Mouse (Mus musculus) left cerebral cortex, postnatal 36 days (tissue): ENCODE data around the gene Tlcd2. TPM values are rescaled to one million over a fixed set of nuclear protein-coding genes. Genes with fewer than 3 reads are reported as not detected.
A peak's percentile ranks its signal among the peaks of the same experiment; 100 is the strongest.

Experiments
- DNase-seq, 2 experiments: peaks; one replicate each; pipeline ENCODE4 v3.0.0; 2021 to 2022; ENCODE audit warnings: low spot score in 2 of 2, mixed read lengths in 1 of 2
- intact Hi-C: fragments of 180-260 bp; cut with DNase I; formaldehyde crosslinking; loops from one replicate; pipeline ENCODE4 v1.15.1; 2025
- total RNA-seq, 2 experiments: library from RNA; stranded (reverse); gene quantifications; 2 replicates each; pipeline ENCODE4 v1.2.3; 2021

Tlcd2 gene
- total RNA-seq, result under 1 TPM in 1 of 2 experiments, not detected in 1; 0.47 TPM

DNA sequence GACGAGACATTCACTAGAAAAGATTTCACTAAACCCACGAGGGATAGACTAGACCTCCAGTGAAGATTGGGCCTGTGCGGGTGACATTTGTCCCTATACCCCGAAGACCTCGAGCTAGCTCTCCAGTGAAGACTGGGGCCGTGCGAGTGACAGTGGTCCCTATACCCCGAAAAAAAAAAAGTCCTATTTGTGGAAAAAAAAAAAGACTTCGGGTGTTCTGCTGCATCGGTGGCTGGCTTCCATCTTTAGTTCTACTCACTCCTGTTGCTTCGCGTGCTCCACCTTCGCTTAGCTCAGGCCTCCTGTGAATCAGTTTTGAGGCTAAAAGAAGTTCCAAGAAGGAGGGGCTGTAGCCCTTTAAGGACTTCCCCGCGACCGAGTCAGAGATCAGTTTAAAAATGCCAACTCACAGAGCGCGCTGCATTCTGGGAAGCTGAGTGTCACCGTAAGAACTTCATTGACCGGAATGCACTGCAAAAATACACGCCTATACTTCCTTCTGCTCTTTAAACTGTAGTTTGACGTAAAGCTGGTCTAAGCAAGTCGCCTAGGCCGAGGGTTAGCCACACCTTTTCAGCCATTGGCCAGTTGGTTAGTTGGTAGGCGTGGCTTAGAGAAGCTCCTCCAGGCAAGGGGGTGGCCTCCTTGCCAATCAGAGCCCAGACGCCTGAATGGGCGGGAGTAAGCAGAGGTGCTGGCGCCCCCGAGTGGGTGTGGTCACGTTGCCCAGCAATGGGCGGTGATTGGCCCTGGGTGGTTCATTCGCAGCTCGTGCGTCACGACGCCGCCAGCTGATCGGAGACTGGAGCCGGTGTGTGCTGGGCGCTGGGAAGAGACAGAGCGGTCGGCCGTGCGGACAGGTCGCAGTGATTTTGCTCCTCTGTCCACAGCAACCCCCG, at the start of gene Tlcd2:
Gene Tlcd2 (plus strand): TSS at position 872 of the 899 bp plus-strand sequence.
- intact Hi-C loops, result loop anchor here (5.0 kb wide), 2 partner anchors 114 to 269 kb away; partner anchors contain the start of genes Dph1, Rpa1, Rtn4rl1 and Smyd4
- peak; percentile 99 to 100 for DNase-seq

DNA sequence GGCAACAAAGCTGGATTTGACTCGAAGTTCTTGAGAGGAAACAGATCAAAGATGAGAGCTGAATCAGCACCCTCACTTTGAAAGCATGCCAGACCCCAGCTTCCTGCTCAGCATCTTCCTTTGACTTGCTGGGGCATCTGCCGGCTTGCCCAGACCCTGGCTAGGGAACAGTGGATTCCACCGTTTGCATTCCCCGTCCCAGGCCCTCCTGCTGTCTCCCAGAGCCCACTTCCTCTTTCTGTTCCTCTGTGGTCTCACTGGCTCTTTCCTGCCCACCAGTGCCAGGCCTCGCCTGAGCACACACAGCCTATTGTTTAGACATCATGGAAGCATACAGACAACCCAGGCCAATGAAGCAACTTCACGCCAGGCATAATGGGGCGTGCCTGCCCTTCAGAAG, 46.4 kb upstream of the Tlcd2 start:
- intact Hi-C loops, result no loop called here
- DNase-seq, result no peak

GRCm38 (mm10) chr11:75415994-75416393, 45.5 kb upstream of the Tlcd2 start:
- intact Hi-C loops, result no loop called here

GRCm38 (mm10) chr11:75420037-75420436, 41.5 kb upstream of the Tlcd2 start:
- intact Hi-C loops, result no loop called here
- no peak for DNase-seq

More at GRCm38 (mm10) chr11:75415994-75416393, 45.5 kb upstream of the Tlcd2 start:
- DNase-seq, result no peak

DNA sequence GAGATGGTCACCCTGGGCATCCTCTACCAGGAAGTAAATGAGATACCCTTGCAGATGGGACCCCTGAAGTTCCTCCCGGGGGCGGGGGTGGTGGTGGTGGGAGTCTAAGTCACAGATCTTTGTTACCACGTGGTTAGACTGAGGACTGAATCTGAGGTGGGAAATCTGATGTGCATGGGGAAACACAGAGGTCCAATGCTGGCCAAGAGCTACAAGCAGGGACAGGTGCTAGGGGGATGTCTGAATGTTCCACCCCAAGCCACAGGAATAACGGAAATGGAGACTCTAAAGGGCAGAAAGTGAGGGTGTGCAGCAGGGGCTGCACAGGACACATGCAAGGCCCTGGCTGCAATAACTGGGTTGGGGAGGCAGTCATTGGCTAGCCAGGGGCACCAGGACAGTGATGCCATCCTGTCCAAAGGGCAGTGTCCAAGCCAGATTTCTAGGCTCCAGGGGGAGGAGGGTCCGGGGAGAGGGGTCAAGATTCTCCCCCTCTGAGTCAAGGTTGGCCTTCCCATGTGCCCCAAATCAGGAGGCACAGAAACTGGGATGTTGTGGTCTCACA, 40.6 kb upstream of the Tlcd2 start:
- no peak for DNase-seq
- intact Hi-C loops, result no loop called here

DNA sequence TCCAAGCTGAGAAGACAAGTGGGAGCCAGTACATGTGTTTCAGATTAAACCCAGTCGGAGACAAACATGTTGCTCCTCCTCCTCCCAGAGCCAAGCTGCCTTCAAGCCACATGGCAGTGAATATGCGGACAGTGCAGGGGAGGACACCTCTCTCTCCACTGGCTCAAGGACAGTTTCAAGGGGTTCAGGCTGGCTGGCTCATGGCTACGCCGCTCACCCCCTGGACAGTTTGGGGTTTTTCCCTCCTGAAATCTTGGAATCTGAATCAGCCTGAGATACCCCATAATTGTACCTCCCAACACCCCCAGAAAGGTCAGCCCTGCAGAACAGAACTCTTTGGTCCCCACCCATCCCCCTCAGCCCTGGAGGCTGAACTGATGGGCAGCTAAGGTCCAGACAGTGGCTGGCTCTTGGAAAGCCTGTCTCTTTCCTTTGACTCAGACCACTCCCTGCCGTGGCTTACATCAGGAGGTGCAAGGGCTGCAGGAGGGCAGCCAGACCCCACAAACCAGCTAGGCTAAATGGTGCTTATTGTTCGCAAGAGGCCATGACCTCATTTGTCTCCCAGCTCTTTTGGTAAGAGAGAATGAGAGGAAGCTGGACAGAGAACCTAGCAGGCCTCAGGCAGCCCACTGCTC, 40.0 kb upstream of the Tlcd2 start:
- intact Hi-C loops, result no loop called here
- DNase-seq, result no peak

- intact Hi-C loops, result no loop called here
- DNase-seq, result no peak
These were observed 39.3 kb upstream of the Tlcd2 start, which contains the start of gene Serpinf1 for GRCm38 (mm10) chr11:75422013-75422792. Serpinf1 (minus strand) TSS chr11:75422701.

DNA sequence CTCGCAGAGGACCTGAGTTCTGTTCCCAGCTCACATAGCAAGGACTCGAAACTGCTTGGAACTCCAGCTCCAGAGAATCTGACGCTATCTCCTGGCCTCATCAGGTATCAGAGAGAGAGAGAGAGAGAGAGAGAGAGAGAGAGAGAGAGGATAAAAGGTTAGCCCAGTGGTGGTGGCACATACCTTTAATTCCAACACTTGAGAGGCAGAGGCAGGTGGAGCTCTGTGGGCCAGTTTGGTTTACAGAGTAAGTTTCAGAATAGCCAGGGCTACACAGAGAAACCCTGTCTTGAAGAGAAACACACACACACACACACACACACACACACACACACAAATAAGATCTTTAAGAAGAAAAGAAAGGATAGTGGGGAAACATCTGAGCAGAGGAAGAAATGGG, 38.4 kb upstream of the Tlcd2 start:
- no peak for DNase-seq
- intact Hi-C loops, result no loop called here

DNA sequence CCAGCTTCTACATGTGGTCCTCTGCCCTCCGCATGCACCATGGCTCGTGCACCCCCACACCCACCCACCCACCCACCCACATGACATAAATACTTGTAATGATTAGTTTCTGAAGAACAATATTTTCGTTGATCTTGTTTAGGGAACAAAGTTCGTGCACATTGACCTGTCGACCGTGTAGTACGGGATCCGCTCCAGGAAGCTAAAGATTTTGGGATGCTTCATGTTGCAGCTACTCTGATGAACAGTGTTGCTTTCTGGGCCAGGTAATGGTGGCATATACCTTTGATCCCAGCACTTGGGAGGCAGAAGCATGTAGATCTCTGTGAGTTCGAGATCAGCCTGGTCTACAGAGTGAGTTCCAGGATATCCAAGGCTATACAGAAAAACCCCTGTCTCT, 37.5 kb upstream of the Tlcd2 start:
- DNase-seq, result no peak
- intact Hi-C loops, result no loop called here

DNA sequence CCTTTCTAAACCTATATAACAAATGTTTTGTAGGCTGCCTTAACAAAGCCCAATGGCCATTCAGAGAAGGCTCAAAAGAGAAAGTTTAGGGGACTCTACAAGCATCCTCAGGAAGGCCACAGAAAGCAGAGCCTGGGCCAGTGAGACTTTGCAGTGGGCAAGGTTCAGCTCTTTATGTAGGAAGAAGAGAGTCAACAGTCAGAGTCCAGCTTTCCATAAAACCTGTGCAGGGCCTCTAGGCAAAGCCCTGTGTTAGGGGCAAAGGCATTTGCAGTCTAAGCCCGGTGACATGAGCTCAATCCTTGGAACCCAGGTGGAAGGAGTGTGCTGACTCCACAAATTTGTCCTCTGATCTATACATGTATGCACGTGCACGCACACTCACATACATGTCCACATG, 37.1 kb upstream of the Tlcd2 start:
- no peak for DNase-seq
- intact Hi-C loops, result no loop called here

DNA sequence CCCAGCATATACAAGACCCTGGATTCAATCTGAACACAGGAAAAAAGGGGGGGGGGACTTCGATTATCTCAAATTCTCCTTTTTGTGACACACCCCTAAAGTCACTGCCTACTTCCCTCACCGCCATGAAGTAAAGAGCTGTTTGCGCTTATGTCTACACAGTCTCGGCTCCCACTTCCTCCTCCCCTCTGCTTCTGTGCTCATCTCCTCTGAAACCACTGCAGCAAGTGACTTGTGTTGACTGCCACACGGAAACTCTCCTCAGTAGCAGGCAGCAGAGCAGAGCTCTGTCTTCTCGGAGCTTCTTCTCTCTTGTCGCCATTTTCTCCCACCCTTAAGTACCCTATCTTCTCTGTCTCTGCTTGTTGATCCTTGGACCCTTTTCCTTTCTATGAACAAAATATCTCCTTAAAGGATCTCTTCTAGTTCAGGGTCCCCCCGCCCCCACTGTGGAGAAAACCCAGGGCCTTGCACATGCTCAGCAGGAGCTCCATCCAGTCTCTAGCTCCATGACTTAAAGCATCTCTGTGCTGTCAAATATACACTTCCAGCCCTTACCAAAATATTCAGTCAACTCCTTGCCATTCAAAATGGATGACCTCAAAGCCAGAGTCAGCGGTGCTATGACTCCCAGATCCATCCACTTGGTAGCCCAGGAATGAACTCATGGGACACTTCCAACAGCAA, 32.4 kb upstream of the Tlcd2 start:
- DNase-seq, result no peak
- intact Hi-C loops, result no loop called here

DNA sequence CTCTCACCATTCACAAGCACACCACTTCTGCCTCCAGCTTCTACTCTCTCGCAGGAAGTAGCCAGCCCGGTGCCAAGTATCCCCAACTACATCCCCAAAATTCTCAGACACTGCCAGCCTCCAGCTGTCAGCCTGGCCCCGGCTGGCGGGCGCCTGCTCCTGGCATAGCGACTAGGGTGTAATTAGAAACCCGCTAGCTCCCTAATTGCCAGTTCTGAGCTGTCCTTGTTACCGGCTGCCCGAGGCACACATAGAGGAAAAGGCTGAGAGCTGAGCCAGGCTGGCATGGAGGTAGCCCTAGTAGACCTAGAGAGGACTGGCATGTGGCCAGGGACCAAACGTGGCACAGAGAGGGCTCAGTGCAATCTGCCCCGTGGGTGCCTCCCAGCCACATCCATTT, 30.2 kb upstream of the Tlcd2 start:
- peak; percentile 62 to 65 for DNase-seq
- intact Hi-C loops, result no loop called here

GRCm38 (mm10) chr11:75434138-75434537, 27.4 kb upstream of the Tlcd2 start:
- DNase-seq, result no peak
- intact Hi-C loops, result no loop called here

DNA sequence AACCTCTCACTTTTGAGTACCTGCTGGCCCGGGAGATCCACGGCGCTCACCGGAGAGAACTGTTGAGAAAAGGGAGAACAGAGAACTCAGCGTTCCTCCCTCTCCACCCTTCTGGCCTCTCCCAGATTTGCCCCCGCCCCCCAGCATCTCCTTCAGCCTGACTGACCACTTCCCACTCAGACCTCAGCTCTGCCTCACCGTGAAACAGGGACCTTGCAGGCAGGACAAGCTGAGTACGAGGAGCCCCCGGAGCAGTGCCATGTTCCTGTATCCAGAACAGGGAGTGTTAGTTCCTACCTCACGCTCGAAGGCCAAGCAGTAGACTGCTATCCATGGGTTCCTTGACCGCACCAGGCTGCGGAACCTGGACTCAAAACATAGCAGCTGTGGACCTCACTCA, 23.3 kb upstream of the Tlcd2 start:
- intact Hi-C loops, result no loop called here
- DNase-seq, result no peak

- no peak for DNase-seq
- intact Hi-C loops, result no loop called here
These were observed 22.7 kb upstream of the Tlcd2 start for GRCm38 (mm10) chr11:75438804-75439203.

GRCm38 (mm10) chr11:75439363-75439762, 22.2 kb upstream of the Tlcd2 start, which contains the start of gene Serpinf2:
Serpinf2 (minus strand) TSS chr11:75439591.
- DNase-seq, result no peak
- intact Hi-C loops, result no loop called here

- DNase-seq, result no peak
- intact Hi-C loops, result no loop called here
These were observed 21.6 kb upstream of the Tlcd2 start for GRCm38 (mm10) chr11:75439951-75440350.

DNA sequence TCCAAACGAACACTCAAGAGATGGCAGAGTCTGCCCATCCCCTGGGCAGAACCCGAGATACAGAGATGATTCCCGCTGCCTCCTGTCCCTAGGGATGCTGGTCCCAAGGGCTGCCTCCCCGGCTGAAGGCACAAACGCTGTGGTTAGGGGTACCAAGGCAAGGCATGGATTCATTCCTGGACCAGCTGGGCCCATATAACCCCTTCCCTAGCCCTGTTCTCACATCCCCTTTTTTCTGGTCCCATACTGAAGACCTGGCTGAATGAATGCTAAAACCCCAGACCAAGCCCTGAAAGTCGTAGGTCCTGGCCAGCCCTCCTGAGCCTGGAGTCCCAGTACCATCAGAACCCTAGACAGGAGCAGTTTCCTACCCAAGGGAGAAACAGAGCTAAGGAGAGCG, 20.5 kb upstream of the Tlcd2 start:
- intact Hi-C loops, result no loop called here
- DNase-seq, result no peak

- no peak for DNase-seq
- intact Hi-C loops, result no loop called here
These were observed 19.9 kb upstream of the Tlcd2 start for GRCm38 (mm10) chr11:75441601-75442000.
